Mouse (Mus musculus) heart, embryonic 13.5 days (tissue): ENCODE measurements around the gene Rbfox3. TPM values are rescaled to one million over a fixed set of nuclear protein-coding genes. Genes with fewer than 3 reads are reported as not detected.
A peak's percentile ranks its signal among the peaks of the same experiment; 100 is the strongest.

Experiments used
- ATAC-seq: fragments of 200-750 bp; cut with Nextera tagmentation; 2 replicates; pipeline ENCODE4 v1.8.0; 2017; ENCODE audit warnings: moderate TSS enrichment; ENCODE audit not compliant: insufficient number of reproducible peaks, low FRiP score, low TSS enrichment; ENCODE audit errors: extremely low read depth
- H3K27ac ChIP-seq: fragments of 300-500 bp; sonication (generic); replicated peaks from 2 replicates; pipeline ENCODE4 v1.5.1; 2015; ENCODE audit warnings: moderate library complexity, mild to moderate bottlenecking, inconsistent platforms
- H3K27me3 ChIP-seq: fragments of 300-500 bp; sonication (generic); replicated peaks from 2 replicates; pipeline ENCODE4 v1.6.1; 2015; ENCODE audit warnings: mild to moderate bottlenecking, inconsistent platforms
- H3K36me3 ChIP-seq: fragments of 300-500 bp; sonication (generic); 2 replicates; pipeline ENCODE4 v1.6.1; 2015; ENCODE audit warnings: mild to moderate bottlenecking, inconsistent platforms
- H3K4me1 ChIP-seq: fragments of 300-500 bp; sonication (generic); 2 replicates; pipeline ENCODE4 v1.6.1; 2015; ENCODE audit warnings: inconsistent platforms
- H3K4me2 ChIP-seq: fragments of 300-500 bp; sonication (generic); 2 replicates; pipeline ENCODE4 v1.6.1; 2015; ENCODE audit warnings: inconsistent platforms, mild to moderate bottlenecking, moderate library complexity
- H3K4me3 ChIP-seq: fragments of 300-500 bp; sonication (generic); 2 replicates; pipeline ENCODE4 v1.5.1; 2015; ENCODE audit warnings: moderate library complexity, mild to moderate bottlenecking, inconsistent platforms
- H3K9ac ChIP-seq: fragments of 300-500 bp; sonication (generic); 2 replicates; pipeline ENCODE4 v1.6.1; 2015; ENCODE audit warnings: inconsistent platforms, mild to moderate bottlenecking, moderate library complexity
- H3K9me3 ChIP-seq: fragments of 300-500 bp; sonication (generic); 2 replicates; pipeline ENCODE4 v1.6.1; 2016; ENCODE audit warnings: inconsistent platforms
- WGBS: fragments of 180-500 bp; shearing (Covaris S2); methylation state at CpG from one replicate; pipeline ENCODE4 v1.1.7; 2015; ENCODE audit warnings: mixed read lengths; 5-methylcytosine and 5-hydroxymethylcytosine counted together
- polyA plus RNA-seq: library from polyadenylated mRNA; unstranded; fragments of >200 nt; fragmentation: Nextera tagmentation; extraction: Ambion mirVana; gene quantifications from 2 replicates; pipeline ENCODE4 v1.2.1, GENCODE M21; 2015

The Rbfox3 gene
- polyA plus RNA-seq, 1 experiment from 2014 or later = 0.13 TPM

DNA sequence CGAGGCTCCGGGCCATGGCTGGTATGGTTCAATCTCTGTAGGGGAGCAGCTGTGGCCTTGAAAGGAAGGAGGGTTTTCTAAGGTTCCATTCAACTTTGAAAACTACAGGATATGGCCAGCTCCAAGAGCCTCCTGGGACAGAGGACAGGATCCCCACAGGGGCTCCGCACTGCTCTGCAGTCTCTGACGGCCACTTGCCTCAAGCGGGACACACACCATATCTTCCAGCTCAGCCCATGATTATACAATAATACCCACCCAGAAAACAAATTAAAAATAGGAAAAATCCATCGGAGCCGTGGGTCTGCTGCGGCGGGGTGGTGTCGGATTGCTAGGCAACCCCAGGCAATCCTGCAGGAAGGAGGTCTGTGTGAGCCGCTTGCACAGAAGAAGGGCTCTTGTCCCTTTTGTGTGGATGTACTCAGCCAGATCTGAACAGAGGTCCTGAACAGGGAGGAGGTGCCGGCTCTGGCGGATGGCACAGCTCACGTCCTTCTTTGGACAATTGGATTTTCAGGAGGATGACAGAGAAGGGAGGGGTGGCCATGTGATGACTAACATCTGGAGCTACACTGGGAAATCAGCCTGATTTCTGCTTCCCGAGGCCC lies 5.1 kb upstream of the Rbfox3 start:
- no peak overlapping the region for H3K4me3 ChIP-seq
- no peak overlapping the region for H3K4me2 ChIP-seq
- ATAC-seq = no peak
- WGBS = 42% methylated on average over 15 of the region's 15 CpGs
- H3K9ac ChIP-seq = no peak overlapping the region
- peaks cover 16% of the 10 kb centered on the region for H3K4me1 ChIP-seq
- H3K9me3 ChIP-seq = no peaks in the 10 kb centered on the region
- H3K27me3 ChIP-seq = peaks cover 81% of the 10 kb centered on the region
- H3K36me3 ChIP-seq = no peaks in the 10 kb centered on the region
- no peak overlapping the region for H3K27ac ChIP-seq

DNA sequence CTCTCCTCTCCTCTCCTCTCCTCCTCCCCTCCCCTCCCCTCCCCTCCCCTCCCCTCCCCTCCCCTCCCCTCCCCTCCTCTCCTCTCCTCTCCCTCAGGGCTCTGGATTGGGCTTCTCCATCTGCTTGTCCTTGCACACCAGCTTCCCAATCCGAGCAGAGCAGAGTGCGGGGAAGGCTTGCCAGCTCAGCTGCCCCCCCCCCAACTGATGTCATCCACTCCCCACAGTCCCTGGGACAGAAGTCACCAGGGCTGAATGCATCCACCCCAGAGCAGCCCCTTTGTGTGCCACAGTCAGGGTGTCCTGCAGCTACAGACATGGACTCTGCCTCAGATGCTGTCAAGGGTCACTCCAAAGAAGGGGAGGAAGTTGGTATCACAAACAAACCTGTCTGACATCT lies 4.5 kb upstream of the Rbfox3 start:
- H3K4me1 ChIP-seq = peaks cover 21% of the 10 kb centered on the region
- H3K4me3 ChIP-seq = no peak overlapping the region
- peaks cover 83% of the 10 kb centered on the region for H3K27me3 ChIP-seq
- no peaks in the 10 kb centered on the region for H3K9me3 ChIP-seq
- H3K4me2 ChIP-seq = no peak overlapping the region
- ATAC-seq = no peak
- WGBS = 61% methylated on average over 2 of the region's 2 CpGs
- no peak overlapping the region for H3K27ac ChIP-seq
- H3K9ac ChIP-seq = no peak overlapping the region
- H3K36me3 ChIP-seq = no peaks in the 10 kb centered on the region

DNA sequence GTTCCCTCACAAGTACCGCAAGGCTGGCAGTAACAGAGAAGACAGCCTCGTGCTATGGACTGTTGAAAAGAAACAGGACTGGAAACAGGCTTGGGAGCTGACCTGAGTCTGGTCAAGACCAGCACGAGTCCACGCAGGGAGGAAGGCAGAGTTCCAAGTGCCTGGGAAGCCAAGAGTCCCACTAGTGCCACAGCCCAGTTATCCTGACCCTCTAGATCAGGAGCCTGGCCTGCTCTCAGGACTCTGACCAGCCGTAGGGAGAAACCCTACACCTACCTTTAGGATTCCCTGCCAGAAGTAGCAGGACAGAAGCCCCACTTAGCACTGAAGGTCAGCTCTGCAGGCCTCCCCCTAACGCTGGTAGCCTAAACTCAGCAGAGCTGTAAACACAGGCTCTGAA lies 1.3 kb upstream of the Rbfox3 start:
- Histone ChIP-seq H3K27ac (no peak overlapping the region), H3K27me3 (peaks cover 88% of the 10 kb centered on the region), H3K9ac (no peak overlapping the region), H3K4me3 (no peak overlapping the region), H3K36me3 (no peaks in the 10 kb centered on the region), H3K4me2 (no peak overlapping the region), H3K9me3 (no peaks in the 10 kb centered on the region), H3K4me1 (peaks cover 37% of the 10 kb centered on the region)
- 37% methylated on average over 6 of the region's 6 CpGs for WGBS
- no peak for ATAC-seq

DNA sequence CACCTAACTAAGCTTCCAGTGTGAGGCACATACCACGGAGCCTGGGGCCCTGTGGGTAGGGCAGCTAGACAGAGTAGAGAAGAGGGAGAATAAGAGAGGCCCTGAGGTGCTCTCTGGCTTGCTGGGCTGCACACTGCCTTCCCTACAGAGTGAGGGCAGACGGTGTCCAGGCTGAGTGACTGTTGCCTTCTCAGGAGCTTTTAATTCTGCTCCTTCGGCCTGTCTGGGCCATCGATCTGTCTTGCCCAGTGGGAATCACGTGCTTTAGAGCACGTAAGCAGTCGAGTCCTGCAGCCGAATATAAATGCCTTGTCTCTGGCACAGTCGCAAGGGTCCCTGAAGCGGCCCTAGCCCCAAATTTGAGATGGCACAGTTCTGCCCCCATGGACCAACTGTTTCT lies 641 bp downstream of the Rbfox3 start:
- Histone ChIP-seq H3K9me3 (no peaks in the 10 kb centered on the region), H3K4me3 (no peak overlapping the region), H3K9ac (no peak overlapping the region), H3K27ac (no peak overlapping the region), H3K36me3 (no peaks in the 10 kb centered on the region), H3K4me2 (no peak overlapping the region), H3K4me1 (peaks cover 37% of the 10 kb centered on the region), H3K27me3 (peaks cover 90% of the 10 kb centered on the region)
- WGBS = 71% methylated on average over 10 of the region's 10 CpGs
- ATAC-seq = no peak

DNA sequence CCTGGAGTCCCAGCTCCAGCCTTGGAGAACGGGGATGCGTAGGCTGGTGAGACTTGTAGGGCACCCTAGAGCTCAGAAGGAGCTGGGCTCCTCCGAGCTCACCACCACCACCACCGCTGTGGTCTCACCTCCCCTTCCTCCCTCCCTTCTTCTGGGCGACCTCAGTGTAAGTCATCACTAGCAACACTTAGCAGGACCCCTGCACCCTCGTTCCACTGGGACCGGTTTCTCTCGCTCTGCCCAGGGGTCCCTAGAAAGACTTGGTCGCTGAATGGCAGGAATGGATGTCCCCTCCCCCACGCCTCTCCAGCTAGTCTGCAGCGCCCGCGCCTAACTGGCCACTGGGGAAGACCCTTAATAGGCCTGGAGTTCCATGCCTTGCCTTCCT lies 1.6 kb downstream of the Rbfox3 start:
- Histone ChIP-seq H3K4me2 (peak overlapping the region; percentile 84), H3K27ac (no peak overlapping the region), H3K4me1 (peaks cover 37% of the 10 kb centered on the region), H3K9me3 (no peaks in the 10 kb centered on the region), H3K36me3 (no peaks in the 10 kb centered on the region), H3K4me3 (peak overlapping the region; percentile 53), H3K9ac (no peak overlapping the region), H3K27me3 (peaks cover 92% of the 10 kb centered on the region)
- no peak for ATAC-seq
- 2% methylated on average over 13 of the region's 13 CpGs for WGBS

DNA sequence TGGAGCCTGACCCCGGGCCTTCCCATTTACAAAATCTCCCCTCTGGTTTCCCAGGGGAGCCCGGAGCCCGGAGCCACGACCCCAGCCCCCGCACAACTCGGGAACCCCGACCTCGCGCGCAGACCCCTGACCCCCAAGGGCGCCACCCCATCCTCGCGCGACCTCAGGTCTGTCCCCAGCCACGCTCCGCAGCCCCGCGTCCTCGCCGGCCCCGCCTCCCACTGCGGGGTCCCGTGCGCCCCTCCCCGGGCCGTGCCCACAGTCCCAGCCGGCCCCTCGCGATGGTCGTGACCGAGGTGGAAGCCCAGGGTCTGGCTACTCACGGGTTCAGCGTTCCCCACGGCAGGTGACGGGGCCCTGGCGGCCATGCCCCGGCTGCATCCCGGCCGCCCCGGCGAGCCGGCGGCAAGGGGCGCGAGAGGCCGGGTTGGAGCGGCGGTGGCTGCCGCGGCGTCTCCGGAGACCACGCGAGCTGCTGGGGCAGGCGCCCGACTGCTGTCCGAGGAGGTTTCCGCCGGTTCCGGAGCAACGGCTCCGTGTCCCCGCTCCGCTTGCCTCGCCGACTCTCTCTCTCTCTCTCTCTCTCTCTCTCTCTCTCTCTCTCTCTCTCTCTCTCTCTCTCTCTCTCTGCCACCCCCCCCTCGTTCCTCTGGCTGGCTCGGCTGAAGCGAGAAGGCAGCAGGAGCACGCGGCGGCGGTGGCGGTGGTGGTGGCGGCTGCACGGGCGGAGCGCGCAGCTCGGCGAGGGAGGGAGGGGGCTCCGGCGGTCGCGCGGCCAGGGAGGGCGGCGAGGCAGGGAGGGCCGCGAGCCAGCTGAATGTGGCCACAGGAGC lies 2.2 kb downstream of the Rbfox3 start:
- Histone ChIP-seq H3K4me1 (peaks cover 37% of the 10 kb centered on the region), H3K9ac (no peak overlapping the region; the same call in 1 of the 2 replicates), H3K4me2 (peak overlapping the region; percentile 84), H3K36me3 (no peaks in the 10 kb centered on the region), H3K9me3 (no peaks in the 10 kb centered on the region), H3K27ac (no peak overlapping the region), H3K27me3 (peaks cover 92% of the 10 kb centered on the region), H3K4me3 (peak overlapping the region; percentile 53)
- no peak for ATAC-seq
- WGBS = under 1% methylated on average over 67 of the region's 90 CpGs

DNA sequence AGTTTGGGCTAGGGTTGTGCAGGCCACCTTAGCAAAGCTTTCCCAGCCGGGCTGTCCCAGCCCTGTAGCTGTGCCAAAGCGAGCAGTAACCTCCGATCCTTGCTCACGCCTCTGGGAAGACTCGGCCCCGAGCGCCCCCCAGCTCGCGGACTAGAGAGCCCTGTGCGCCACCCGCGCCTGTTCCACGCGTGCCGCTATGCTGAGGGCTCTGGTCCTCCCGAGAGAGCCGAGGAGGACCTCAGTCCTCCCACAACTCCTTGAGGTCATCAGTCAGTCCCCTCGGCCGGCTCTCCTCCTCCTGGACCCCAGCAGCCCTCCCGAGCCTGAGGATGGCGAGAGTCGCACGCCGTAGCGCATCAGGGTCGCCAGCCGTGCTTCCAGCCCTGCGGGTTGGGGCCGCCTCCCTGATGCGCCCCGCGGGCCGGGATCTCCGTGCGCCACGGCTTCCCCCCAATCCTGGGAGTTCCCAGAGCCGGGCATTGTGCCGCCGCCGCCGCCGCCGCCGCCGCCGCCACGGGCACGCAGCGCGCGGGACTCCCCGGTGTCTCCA lies 2.9 kb downstream of the Rbfox3 start:
- H3K27me3 ChIP-seq = peaks cover 92% of the 10 kb centered on the region
- no peak for ATAC-seq
- peak overlapping the region; percentile 53 for H3K4me3 ChIP-seq
- H3K36me3 ChIP-seq = no peaks in the 10 kb centered on the region
- H3K27ac ChIP-seq = no peak overlapping the region
- no peak overlapping the region for H3K9ac ChIP-seq
- peak overlapping the region; percentile 84 for H3K4me2 ChIP-seq
- peaks cover 37% of the 10 kb centered on the region for H3K4me1 ChIP-seq
- H3K9me3 ChIP-seq = no peaks in the 10 kb centered on the region
- WGBS = under 1% methylated on average over 49 of the region's 52 CpGs

DNA sequence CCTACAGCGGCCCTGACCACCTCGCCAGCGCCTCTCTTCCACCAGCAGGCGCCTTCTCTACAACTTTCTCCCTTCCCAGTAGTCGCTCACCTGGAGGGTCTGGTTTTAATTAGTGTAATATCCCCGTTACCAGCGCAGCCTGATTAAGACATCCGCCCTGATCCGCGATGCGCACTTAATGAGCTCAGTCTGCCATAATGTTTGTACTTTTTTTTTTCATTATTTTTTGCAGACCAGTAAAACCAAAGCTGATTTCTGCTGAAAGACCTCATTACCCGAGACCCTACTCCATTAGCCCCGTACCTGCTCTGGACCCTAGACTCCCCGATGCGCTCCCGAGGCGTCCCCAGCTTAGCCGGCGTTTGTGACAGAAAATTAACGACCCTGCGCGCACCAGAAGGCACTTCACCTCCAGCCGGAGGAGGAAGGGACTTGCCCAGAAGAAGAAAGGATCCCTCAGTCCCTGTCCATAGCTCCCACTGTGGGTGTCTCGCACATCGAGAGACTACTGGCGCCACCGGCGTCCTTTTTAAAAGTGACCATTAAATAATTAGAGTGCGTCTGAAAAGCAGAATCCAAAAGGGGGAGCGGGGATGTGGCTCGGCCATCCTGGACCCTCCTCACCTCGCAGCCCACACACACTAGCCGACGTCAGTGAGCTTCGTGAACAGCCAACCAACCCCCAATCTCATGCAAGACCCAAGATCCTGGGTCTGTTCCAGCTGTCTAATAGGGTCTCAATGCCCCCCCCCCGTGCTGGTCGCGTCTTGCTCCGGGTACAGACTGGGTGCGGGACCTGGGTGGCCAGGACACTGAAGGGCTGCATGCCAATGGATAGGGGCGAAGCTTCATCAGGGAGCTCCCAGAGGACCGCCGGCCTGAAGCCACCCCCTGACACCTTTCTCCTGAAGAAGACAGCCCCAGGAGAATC lies 3.7 kb downstream of the Rbfox3 start:
- WGBS = 2% methylated on average over 43 of the region's 43 CpGs
- H3K36me3 ChIP-seq = no peaks in the 10 kb centered on the region
- peak overlapping the region; percentile 53 for H3K4me3 ChIP-seq
- ATAC-seq = no peak
- peak overlapping the region; percentile 84; the same call in 1 of the 2 replicates for H3K4me2 ChIP-seq
- peaks cover 92% of the 10 kb centered on the region for H3K27me3 ChIP-seq
- no peak overlapping the region for H3K9ac ChIP-seq
- peaks cover 30% of the 10 kb centered on the region for H3K4me1 ChIP-seq
- no peak overlapping the region for H3K27ac ChIP-seq
- H3K9me3 ChIP-seq = 0 out of 2 replicates have a peak, but pooled peaks cover 3% of the 10 kb centered on the region

DNA sequence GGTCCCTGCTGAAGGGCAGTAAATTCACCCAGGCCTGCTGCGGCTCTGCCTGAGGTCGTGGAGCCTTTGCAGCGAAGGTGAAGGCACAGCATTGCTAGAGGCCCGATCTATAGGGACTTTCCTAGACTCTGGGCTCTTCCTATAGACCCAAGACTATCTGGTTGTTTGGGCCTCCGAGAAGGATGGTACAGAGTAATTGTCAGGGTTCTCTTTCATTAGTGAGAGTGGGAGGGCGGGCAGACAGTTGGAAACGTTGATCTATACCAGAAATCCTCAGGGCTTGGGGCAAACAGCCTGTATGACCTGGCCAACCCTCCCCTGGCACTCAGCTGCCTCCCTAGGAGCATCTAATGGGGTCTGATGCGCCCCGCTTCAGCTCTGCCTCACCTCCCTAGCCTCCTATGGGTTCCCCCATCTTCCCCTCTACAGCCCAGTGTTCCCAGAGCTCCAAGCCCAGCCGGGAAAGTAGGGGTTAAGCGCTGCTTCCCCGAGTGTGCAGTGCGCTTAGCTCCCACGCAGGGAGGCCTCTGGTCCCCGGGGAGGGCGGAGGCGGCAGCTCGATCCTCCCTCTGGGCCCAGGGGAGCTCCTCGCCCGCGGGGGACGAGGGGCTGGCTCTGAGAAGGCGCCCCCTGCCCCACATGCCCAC lies 4.5 kb downstream of the Rbfox3 start:
- H3K4me1 ChIP-seq = peaks cover 25% of the 10 kb centered on the region
- H3K4me3 ChIP-seq = no peak overlapping the region
- peaks cover 88% of the 10 kb centered on the region for H3K27me3 ChIP-seq
- no peak for ATAC-seq
- WGBS = 9% methylated on average over 22 of the region's 23 CpGs
- H3K9me3 ChIP-seq = 0 out of 2 replicates have a peak, but pooled peaks cover 3% of the 10 kb centered on the region
- no peak overlapping the region for H3K27ac ChIP-seq
- H3K9ac ChIP-seq = no peak overlapping the region
- H3K36me3 ChIP-seq = no peaks in the 10 kb centered on the region
- H3K4me2 ChIP-seq = no peak overlapping the region

DNA sequence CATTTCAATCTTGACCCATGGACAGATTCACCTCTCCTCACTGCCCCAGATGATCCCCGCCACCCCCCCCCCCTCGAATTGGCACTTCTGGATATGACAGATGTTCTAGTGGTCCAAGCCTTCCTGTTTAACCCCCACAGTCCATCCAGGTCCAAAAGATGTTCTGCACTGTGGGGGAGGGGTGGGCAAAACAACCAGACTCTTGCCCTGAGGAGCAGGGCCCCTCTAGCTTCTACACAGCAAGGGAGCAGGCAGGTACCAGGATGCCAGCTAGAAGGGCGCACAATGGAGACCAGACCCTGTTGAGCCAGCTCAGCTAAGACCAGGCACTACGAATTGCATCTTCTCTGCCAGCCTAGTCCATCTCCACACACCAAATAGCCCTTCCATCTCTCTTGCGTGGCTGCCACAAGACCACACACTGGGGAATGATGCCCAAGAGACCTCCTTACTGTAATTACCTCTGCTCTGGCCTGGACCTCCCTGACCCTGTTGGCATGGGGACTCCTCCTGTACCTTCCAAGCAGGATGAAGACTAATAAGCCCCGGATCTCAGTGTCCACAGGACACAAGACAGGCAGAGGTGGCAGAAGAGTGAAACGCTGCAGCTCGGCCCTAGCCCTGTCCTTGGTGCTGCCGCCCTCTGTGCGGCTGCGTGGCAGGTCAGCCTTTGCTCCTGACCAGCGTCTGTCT lies 5.1 kb downstream of the Rbfox3 start:
- Histone ChIP-seq H3K4me3 (no peak overlapping the region), H3K4me2 (no peak overlapping the region), H3K27me3 (peaks cover 90% of the 10 kb centered on the region), H3K4me1 (peaks cover 18% of the 10 kb centered on the region), H3K9me3 (0 out of 2 replicates have a peak, but pooled peaks cover 3% of the 10 kb centered on the region), H3K36me3 (no peaks in the 10 kb centered on the region), H3K27ac (no peak overlapping the region), H3K9ac (no peak overlapping the region)
- 21% methylated on average over 12 of the region's 12 CpGs for WGBS
- no peak for ATAC-seq
